ENCODE assay signal across 15 mouse cellular contexts in genomic region chr12:110206812-110207211, GRCm38 (mm10).
DNase-seq lines count a peak whose midpoint lies in the region; ATAC-seq and TF ChIP-seq lines count a peak whose summit lies in the region.
"Had no signal": no experiment of that assay in that cellular context is flagged by ENCODE, and none has a peak within 500 bp of the region (broad histone marks: within the 10 kb centered on the region; RNA-seq: fewer than 3 reads in every experiment).

No protein-coding gene starts in this region.

- no peaks in the 10 kb centered on the region for H3K36me3 ChIP-seq in heart, embryonic 10.5 days
- no peaks in the 10 kb centered on the region for H3K36me3 ChIP-seq in liver, adult 2 months (ENCODE audit: control insufficient read depth, insufficient read depth, low read length)
- H3K36me3 ChIP-seq in liver, embryonic 11.5 days (ENCODE audit: control insufficient read depth, insufficient read depth, low read length) = no peaks in the 10 kb centered on the region
- H3K36me3 ChIP-seq in lung, postnatal 0 days (ENCODE audit: insufficient read depth, low read length) = no peaks in the 10 kb centered on the region
- H3K36me3 ChIP-seq: forebrain, embryonic 12.5 days; liver, embryonic 15.5 days; neural tube, embryonic 13.5 days had no signal

- no peaks in the 10 kb centered on the region for H3K9me3 ChIP-seq in heart, embryonic 10.5 days
- H3K9me3 ChIP-seq in liver, embryonic 11.5 days (ENCODE audit: control insufficient read depth, low read length) = no peaks in the 10 kb centered on the region
- no peaks in the 10 kb centered on the region for H3K9me3 ChIP-seq in lung, postnatal 0 days (ENCODE audit: low read length)
- H3K9me3 ChIP-seq: forebrain, embryonic 12.5 days; liver, embryonic 15.5 days; neural tube, embryonic 13.5 days had no signal

- no peak overlapping the region for H3K9ac ChIP-seq in liver, adult 2 months (ENCODE audit: low read depth, low read length)
- no peak overlapping the region for H3K9ac ChIP-seq in liver, embryonic 11.5 days (ENCODE audit: low read depth, low read length)
- no peak overlapping the region for H3K9ac ChIP-seq in lung, postnatal 0 days (replicated peaks; ENCODE audit: low read depth)
- H3K9ac ChIP-seq: forebrain, embryonic 12.5 days; liver, embryonic 15.5 days; neural tube, embryonic 13.5 days had no signal

- peaks cover 59% of the 10 kb centered on the region for H3K27me3 ChIP-seq in heart, embryonic 10.5 days (ENCODE audit: insufficient read depth, poor library complexity, severe bottlenecking)
- H3K27me3 ChIP-seq in liver, adult 2 months (ENCODE audit: control insufficient read depth, insufficient read depth, low read length) = no peaks in the 10 kb centered on the region
- no peaks in the 10 kb centered on the region for H3K27me3 ChIP-seq in liver, embryonic 11.5 days (replicated peaks; ENCODE audit: control insufficient read depth, insufficient read depth, low read length)
- H3K27me3 ChIP-seq in lung, postnatal 0 days (replicated peaks; ENCODE audit: insufficient read depth, low read length) = no peaks in the 10 kb centered on the region
- H3K27me3 ChIP-seq: liver, embryonic 15.5 days had no signal

- no peak for TF ChIP-seq CTCF in liver, adult 2 months (IDR thresholded peaks at IDR 0.05; ENCODE audit: low read depth, low read length)
- TF ChIP-seq CTCF in lung, postnatal 0 days (IDR thresholded peaks at IDR 0.05) = no peak

- no peak for TF ChIP-seq POLR2A in liver, adult 2 months (IDR thresholded peaks at IDR 0.05; ENCODE audit: extremely low read depth, insufficient read depth, low read length)

- no peak for ATAC-seq in liver, embryonic 11.5 days (replicated peaks; ENCODE audit: low FRiP score)
- peak; percentile 18; the same call in 1 of the 2 replicates for ATAC-seq in lung, postnatal 0 days
- ATAC-seq: inflammation-experienced regulatory T-cells, adult 6 months; midbrain, embryonic 16.5 days had no signal

- H3K79me2 ChIP-seq in liver, adult 2 months (ENCODE audit: control insufficient read depth, insufficient read depth, low read length) = no peaks in the 10 kb centered on the region

- TF ChIP-seq EP300 in lung, postnatal 0 days (IDR thresholded peaks at IDR 0.05) = no peak

- H3K4me2 ChIP-seq in liver, embryonic 11.5 days = no peak overlapping the region
- no peak overlapping the region for H3K4me2 ChIP-seq in lung, postnatal 0 days (replicated peaks; ENCODE audit: low read depth, low read length)
- H3K4me2 ChIP-seq: forebrain, embryonic 12.5 days; liver, embryonic 15.5 days; neural tube, embryonic 13.5 days had no signal

- WGBS in heart, embryonic 10.5 days = 13% methylated on average over 6 of the region's 6 CpGs
- 1% methylated on average over 6 of the region's 6 CpGs for WGBS in liver, adult 2 months
- 22% methylated on average over 6 of the region's 6 CpGs for WGBS in liver, embryonic 11.5 days
- WGBS in lung, postnatal 0 days = 12% methylated on average over 6 of the region's 6 CpGs

- H3K27ac ChIP-seq in heart, embryonic 10.5 days = no peak overlapping the region
- peak overlapping the region; percentile 15; the same call in 1 of the 2 replicates for H3K27ac ChIP-seq in liver, adult 2 months (replicated peaks; ENCODE audit: insufficient read depth, low read depth, low read length)
- H3K27ac ChIP-seq in liver, embryonic 11.5 days (ENCODE audit: low read depth, low read length) = no peak overlapping the region
- peak overlapping the region; percentile 27; the same call in 1 of the 2 replicates for H3K27ac ChIP-seq in lung, postnatal 0 days (ENCODE audit: low read length)
- H3K27ac ChIP-seq: forebrain, embryonic 12.5 days; liver, embryonic 15.5 days; neural tube, embryonic 13.5 days had no signal

- H3K4me3 ChIP-seq in heart, embryonic 10.5 days = no peak overlapping the region
- H3K4me3 ChIP-seq in liver, adult 2 months (ENCODE audit: insufficient read depth, low read depth, low read length) = no peak overlapping the region
- H3K4me3 ChIP-seq in liver, embryonic 11.5 days (ENCODE audit: low read depth, low read length) = no peak overlapping the region
- no peak overlapping the region for H3K4me3 ChIP-seq in lung, postnatal 0 days (ENCODE audit: low read depth, low read length)
- H3K4me3 ChIP-seq: forebrain, embryonic 12.5 days; liver, embryonic 15.5 days; neural tube, embryonic 13.5 days had no signal

- peaks cover 10% of the 10 kb centered on the region; the same call in 1 of the 2 replicates for H3K4me1 ChIP-seq in heart, embryonic 10.5 days
- H3K4me1 ChIP-seq in liver, adult 2 months (ENCODE audit: control insufficient read depth, insufficient read depth, low read length) = peaks cover 20% of the 10 kb centered on the region
- peaks cover 7% of the 10 kb centered on the region for H3K4me1 ChIP-seq in liver, embryonic 11.5 days (replicated peaks; ENCODE audit: control insufficient read depth, insufficient read depth, low read length)
- H3K4me1 ChIP-seq in lung, postnatal 0 days (ENCODE audit: insufficient read depth, low read depth, low read length) = 0 out of 2 replicates have a peak, but pooled peaks cover 6% of the 10 kb centered on the region

- DNase-seq in heart, adult 11 months = peak; percentile 96
- no peak for DNase-seq in heart, embryonic 10.5 days (ENCODE audit: low spot score)
- peak; percentile 81 for DNase-seq in liver, adult 2 months (ENCODE audit: extremely low read depth, low read depth, low spot score)
- DNase-seq in liver, embryonic 11.5 days (ENCODE audit: low spot score) = no peak
- DNase-seq in embryo, embryonic 10.5 days (ENCODE audit: low spot score) = peak; percentile 31
- DNase-seq in lung, postnatal 0 days (ENCODE audit: low spot score) = peak; percentile 17
- DNase-seq in ovary, postnatal 36 days (ENCODE audit: low spot score) = no peak
- DNase-seq in thymus, adult 18-20 months = no peak
- DNase-seq: B cell, adult 2 months; cerebellum, adult 11 months had no signal

Comparison
In these comparisons a context has a peak if more than half of its experiments do, and no peak if none do; other contexts are left out.
1. DNase-seq: peak in heart, adult 11 months (single experiment), liver, adult 2 months (single experiment), embryo, embryonic 10.5 days (single experiment) and lung, postnatal 0 days (single experiment); none in heart, embryonic 10.5 days (single experiment), liver, embryonic 11.5 days (single experiment), ovary, postnatal 36 days (single experiment) and thymus, adult 18-20 months (0 of 2).
2. H3K27ac ChIP-seq: peak in liver, adult 2 months (single experiment) and lung, postnatal 0 days (single experiment); none in heart, embryonic 10.5 days (single experiment) and liver, embryonic 11.5 days (single experiment).